Mouse (Mus musculus): ENCODE results near the gene Foxn3.

The Foxn3 gene

GRCm38 (mm10) chr12:99562073-99562866, 1.1 kb downstream of the Foxn3 start:
- DNase-seq (ENCODE audit: low read depth, low spot score) = peak; percentile 63

GRCm38 (mm10) chr12:99561333-99561766, 2.0 kb downstream of the Foxn3 start:
- DNase-seq (ENCODE audit: low read depth, low spot score) = peak; percentile 89

- DNase-seq (ENCODE audit: low read depth, low spot score) = peak; percentile 52
Observed at GRCm38 (mm10) chr12:99560701-99561332, 2.6 kb downstream of the Foxn3 start.

- no peak for DNase-seq (ENCODE audit: low read depth, low spot score)
Observed at GRCm38 (mm10) chr12:99559483-99559882, 3.9 kb downstream of the Foxn3 start.

GRCm38 (mm10) chr12:99558476-99558875, 4.9 kb downstream of the Foxn3 start:
- no peak for DNase-seq (ENCODE audit: low read depth, low spot score)

- no peak for DNase-seq (ENCODE audit: low read depth, low spot score)
Observed at GRCm38 (mm10) chr12:99557498-99557897, 5.9 kb downstream of the Foxn3 start.

- no peak for DNase-seq (ENCODE audit: low read depth, low spot score)
Observed at GRCm38 (mm10) chr12:99550629-99551028, 12.8 kb downstream of the Foxn3 start.

GRCm38 (mm10) chr12:99549811-99550210, 13.6 kb downstream of the Foxn3 start:
- DNase-seq (ENCODE audit: low read depth, low spot score) = no peak

- no peak for DNase-seq (ENCODE audit: low read depth, low spot score)
Observed at GRCm38 (mm10) chr12:99548419-99548818, 15.0 kb downstream of the Foxn3 start.

GRCm38 (mm10) chr12:99547295-99547694, 16.1 kb downstream of the Foxn3 start:
- no peak for DNase-seq (ENCODE audit: low read depth, low spot score)

- no peak for DNase-seq (ENCODE audit: low read depth, low spot score)
Observed at GRCm38 (mm10) chr12:99545270-99545770, 18.1 kb downstream of the Foxn3 start.

- no peak for DNase-seq (ENCODE audit: low read depth, low spot score)
Observed at GRCm38 (mm10) chr12:99544262-99545128, 18.9 kb downstream of the Foxn3 start.

GRCm38 (mm10) chr12:99543421-99544195, 19.8 kb downstream of the Foxn3 start:
- DNase-seq (ENCODE audit: low read depth, low spot score) = no peak

GRCm38 (mm10) chr12:99540201-99540600, 23.2 kb downstream of the Foxn3 start:
- DNase-seq (ENCODE audit: low read depth, low spot score) = no peak

- no peak for DNase-seq (ENCODE audit: low read depth, low spot score)
Observed at GRCm38 (mm10) chr12:99537316-99537715, 26.1 kb downstream of the Foxn3 start.

- no peak for DNase-seq (ENCODE audit: low read depth, low spot score)
Observed at GRCm38 (mm10) chr12:99536426-99536825, 27.0 kb downstream of the Foxn3 start.

- DNase-seq (ENCODE audit: low read depth, low spot score) = no peak
Observed at GRCm38 (mm10) chr12:99532342-99532741, 31.0 kb downstream of the Foxn3 start.

GRCm38 (mm10) chr12:99529687-99530411, 33.5 kb downstream of the Foxn3 start:
- peak; percentile 49 for DNase-seq (ENCODE audit: low read depth, low spot score)

GRCm38 (mm10) chr12:99528958-99529357, 34.4 kb downstream of the Foxn3 start:
- DNase-seq (ENCODE audit: low read depth, low spot score) = no peak

- no peak for DNase-seq (ENCODE audit: low read depth, low spot score)
Observed at GRCm38 (mm10) chr12:99527452-99527851, 35.9 kb downstream of the Foxn3 start.
